Mouse (Mus musculus) kidney, adult 2 months (tissue): ENCODE measurements at regions not wholly inside any gene's neighbourhood (a gene's known extent, or its start where the extent isn't known, plus 50 kb on each side); places are given as distances from the start of the nearest gene placed in this dataset.

Source experiments
- CTCF ChIP-seq: fragments of 200-500 bp; conservative IDR thresholded peaks from 2 replicates; pipeline ENCODE4 v1.5.1; 2011; ENCODE audit warnings: low read depth, mild to moderate bottlenecking, control low read depth, low read length, moderate library complexity, mixed read lengths; ENCODE audit not compliant: insufficient read depth, insufficient read length
- POLR2A ChIP-seq: fragments of 200-500 bp; IDR thresholded peaks from one replicate; pipeline ENCODE4 v1.6.1; 2011; ENCODE audit warnings: low read depth, low read length, control low read depth

- TF ChIP-seq POLR2A: no peak
- TF ChIP-seq CTCF: no peak
Measured at GRCm38 (mm10) chr17:13584394-13584793, 175.9 kb upstream of the Afdn start.
